Mouse (Mus musculus) thymus, postnatal 14 days (tissue): ENCODE results near the gene Gm4792.

Source experiments
- DNase-seq: peaks from one replicate; pipeline ENCODE4 v3.0.0; 2021

The Gm4792 gene

GRCm38 (mm10) chr10:94298471-94298870 is at the start of gene Gm4792:
Gene Gm4792 (minus strand): TSS chr10:94298703.
- no peak for DNase-seq

GRCm38 (mm10) chr10:94347959-94348358 is 49.5 kb upstream of the Gm4792 start:
- DNase-seq = no peak

DNA sequence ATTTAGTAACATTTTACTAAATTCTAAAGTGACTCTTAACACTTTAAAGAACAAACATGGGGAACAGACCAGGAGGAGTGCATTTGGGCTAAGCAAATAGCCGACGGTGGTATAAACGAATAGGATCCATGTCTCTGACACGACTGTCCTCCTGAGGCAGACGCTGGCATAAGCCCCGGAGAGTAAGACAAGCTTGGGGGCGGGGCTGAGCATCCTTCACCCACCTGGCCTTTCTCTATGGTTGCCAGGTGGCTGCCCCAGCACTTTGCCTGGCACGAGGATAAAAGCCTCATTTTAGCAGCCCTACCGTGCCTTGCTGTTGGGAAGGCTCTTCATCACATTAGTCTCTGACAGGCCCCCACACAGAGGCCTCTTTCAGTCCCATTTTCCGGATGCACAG is 48.8 kb upstream of the Gm4792 start:
- DNase-seq = no peak

GRCm38 (mm10) chr10:94346596-94346995 is 48.1 kb upstream of the Gm4792 start:
- DNase-seq = no peak

GRCm38 (mm10) chr10:94345509-94346252 is 47.2 kb upstream of the Gm4792 start:
- DNase-seq = no peak

DNA sequence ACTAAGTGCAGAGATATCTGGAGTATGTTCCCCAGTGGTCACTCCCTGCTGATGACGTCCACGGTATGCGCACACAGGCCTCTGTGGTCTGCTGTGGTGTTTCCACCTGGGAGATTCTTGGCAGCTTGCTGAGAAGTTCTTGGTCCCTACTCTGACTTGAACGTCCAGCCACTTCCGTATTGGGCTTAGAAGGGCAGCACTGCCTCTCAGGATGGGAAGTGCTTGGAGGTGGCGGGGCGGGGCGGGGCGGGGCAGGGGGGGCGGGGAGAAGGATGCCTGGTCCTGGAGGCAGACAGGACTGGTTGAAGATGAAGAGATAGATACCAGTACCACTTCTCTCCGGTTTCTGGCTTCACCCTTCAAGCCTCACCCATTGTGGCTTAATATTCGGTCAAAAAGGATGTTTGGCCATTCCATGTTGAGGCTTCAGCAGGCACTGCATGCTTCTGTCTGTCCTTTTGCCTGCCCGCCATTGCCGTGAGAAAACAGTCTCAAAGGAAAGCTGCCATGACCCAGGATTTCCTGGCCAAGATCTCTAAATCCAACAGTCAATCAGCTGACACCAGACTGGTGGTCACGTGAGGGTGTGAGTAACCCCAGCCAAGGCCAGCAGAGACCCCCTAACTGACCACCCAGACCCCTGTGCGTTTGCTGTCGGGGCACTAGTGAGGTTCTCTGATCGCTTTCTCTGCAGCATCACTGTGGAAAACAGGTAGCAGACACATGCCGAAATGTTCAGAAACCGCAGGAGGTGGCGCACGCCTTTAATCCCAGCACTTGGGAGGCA is 46.3 kb upstream of the Gm4792 start:
- DNase-seq = no peak

GRCm38 (mm10) chr10:94343581-94343980 is 45.1 kb upstream of the Gm4792 start:
- no peak for DNase-seq

DNA sequence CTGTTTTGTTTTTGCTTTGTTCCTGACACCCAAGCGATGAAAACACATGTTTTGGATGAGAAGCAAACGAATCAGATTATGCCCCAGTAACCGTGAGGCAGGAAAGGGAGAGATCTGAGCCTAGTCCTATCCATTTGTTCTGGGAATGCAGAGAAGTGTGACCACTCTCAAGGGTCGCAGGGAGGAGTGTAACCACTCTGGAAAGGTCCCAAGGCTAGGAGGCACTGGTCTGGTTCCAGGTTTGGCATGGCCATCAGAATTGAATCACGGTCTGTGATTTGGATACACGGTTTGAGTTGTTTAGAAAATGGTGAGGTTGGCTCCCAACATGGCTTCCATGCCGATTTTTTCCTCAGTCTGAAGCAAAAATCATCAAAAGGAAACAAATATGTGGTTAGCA is 43.8 kb upstream of the Gm4792 start:
- DNase-seq = no peak

GRCm38 (mm10) chr10:94341501-94341900 is 43.0 kb upstream of the Gm4792 start:
- DNase-seq = no peak

- no peak for DNase-seq
Observed at GRCm38 (mm10) chr10:94336071-94336470, 37.6 kb upstream of the Gm4792 start.

DNA sequence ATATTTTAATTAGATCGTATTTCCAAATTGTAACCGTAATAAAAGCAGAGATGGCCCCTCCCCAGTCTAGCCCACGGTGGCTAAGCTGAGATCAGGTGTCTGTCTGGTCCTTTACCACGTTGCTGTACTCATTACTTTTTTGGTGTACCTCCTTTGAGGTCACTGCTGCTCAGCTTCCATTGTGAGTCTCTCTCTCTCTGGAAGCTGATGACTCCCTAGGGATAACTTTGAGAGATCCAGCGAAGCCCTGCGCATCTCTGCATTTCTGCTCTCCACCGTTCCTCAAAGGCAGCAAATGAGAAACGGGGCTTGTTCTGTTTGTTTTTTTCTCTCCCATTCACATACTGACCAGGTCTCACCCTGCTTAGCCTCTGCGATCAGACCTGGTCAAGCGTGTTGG is 36.5 kb upstream of the Gm4792 start:
- no peak for DNase-seq

GRCm38 (mm10) chr10:94333328-94333727 is 34.8 kb upstream of the Gm4792 start:
- no peak for DNase-seq

DNA sequence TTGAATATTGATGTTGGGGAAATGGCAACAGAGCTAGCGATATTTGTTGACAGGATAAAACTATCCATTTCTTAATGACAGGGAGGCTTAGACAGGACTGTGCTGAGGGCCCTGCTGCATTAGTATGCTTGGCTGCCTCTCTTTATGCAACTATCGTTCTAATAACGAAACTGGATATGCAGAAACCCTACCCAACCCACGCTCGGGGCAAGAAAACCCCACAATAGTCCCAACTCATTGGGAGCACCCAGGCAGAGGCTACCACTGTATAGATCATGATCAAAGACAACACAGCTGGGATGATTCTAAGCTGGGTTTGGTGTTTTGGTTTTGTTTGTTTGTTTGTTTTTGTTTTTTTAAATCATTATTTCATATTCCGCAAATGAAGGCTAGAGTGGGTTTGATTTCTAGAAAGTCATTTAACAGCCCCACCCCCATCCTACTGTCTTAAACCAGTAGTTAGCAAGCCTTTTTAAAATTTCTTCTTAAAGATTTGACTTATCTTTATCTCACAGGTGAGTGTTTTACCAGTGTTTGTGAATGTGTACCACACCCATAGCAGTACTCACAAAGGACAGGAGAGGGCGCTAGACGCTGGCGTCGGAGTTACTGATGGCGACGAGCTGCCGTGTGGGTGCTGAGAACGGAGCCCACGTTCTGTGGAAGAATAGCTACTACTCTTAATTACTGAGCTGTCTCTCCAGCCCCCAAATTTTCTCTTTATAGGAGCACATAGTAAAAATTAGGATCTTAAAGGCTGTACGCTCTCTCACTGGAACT is 34.0 kb upstream of the Gm4792 start:
- no peak for DNase-seq

GRCm38 (mm10) chr10:94329962-94330361 is 31.5 kb upstream of the Gm4792 start:
- no peak for DNase-seq

DNA sequence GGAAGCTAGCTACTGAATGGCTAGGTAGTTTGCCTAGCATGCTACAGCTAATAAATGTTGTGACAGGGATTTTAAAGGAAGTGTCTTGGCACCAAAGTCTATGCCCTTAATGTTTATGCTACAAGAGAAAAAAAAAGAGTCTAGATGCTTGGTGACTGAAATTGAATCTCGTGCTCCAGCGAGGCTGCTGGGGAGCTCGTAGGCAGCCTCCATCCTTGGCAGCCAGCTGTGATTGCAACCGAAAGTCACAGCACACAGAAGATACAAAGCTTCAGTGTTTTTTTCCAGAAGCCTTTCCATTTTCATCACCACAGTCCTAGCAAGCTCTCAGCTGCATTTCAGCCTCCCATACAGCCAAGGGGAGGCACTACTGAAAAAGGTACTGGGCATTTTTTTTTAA is 20.1 kb upstream of the Gm4792 start:
- no peak for DNase-seq

DNA sequence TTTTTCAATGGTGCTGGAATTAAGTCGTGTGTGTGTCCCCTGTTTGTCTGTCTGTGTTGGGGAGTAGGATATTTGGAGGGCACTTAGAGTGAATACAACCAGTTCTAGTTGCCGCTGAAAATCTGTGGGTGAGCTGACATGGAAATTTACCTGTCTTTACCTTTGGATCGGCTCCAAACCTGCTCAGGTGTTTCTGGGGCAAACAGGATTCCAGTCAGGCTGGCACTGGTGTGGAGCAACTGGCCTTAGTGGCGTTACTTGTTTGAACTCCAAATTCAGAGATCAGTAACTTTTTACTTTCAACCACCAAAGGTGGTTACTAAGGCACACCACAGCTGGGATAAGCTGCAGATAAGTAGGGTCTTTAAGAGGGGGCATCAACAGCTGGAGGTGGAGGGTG is 14.6 kb upstream of the Gm4792 start:
- DNase-seq = no peak

DNA sequence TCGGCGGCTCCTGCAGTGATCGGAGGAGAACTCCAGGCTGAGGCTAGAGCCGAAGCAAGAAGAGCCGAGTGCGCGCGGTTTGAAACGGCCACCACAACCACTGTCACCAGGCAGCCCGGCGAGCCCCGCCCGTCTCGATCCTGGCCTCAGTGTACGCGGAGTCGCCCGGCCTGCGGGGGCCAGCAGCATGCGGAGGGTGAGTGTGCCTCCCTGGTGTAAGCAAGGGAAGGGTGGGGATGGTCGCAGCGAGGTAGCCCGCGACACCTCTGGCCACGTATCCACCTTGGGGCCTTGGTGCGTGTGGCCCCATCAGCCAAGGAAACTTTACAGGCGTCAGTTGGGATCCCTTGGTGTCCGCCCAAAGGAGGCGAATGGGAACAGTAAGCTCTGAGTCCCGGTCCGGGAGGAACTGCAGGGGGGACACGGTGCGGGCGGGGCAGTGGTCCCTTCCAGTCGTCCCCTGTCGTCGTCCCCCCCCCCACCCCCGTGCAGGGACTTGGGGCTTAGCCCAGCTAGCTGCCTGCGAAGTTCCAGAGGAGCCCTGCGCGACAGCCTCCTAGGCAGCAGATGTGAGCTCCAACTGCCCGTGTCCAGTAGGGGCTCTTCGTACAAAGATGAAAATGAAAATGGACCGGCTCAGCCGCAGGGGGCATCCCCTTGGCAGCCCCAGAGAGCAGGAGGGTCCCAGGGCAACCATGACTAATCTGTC is 13.7 kb upstream of the Gm4792 start:
- DNase-seq = no peak

- DNase-seq = no peak
Observed at GRCm38 (mm10) chr10:94311511-94312006, 13.1 kb upstream of the Gm4792 start, which contains the start of gene Tmcc3. Gene Tmcc3 (plus strand): TSS chr10:94311949.

DNA sequence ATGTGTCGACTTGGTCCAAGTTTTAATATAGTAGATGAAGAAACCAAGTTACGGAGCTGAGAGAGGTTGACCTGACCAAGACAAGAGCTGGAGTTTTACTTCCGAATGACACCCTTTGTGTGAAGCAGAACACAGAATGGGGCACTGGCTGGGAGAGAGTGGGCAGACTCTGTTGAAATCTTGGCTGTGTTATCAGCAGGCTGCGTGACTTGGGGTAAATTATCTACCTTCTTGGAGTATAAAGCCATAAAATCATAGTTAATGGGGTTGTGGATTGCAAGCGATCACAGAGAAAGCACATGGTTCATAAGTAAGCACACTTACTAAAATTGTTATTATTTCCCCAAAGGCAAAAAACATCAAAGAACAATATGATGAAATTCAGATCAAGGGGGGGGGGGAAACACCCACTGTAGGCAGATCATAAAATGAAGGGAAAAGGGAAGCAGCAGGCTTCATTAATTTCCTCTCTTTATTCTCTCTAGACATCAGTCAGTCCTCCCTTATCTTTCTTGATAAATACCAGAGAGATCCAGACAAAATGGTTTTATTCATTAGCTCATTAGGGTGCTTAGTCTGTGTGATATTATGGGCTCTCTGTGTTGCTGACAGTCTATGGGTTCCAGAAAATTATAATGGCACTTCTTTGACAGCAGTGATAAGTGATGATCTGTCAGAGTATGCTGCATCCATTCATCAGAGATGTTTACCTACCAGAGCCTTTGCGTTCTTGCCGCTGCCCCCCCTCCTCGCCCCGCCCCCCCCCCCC is 12.2 kb upstream of the Gm4792 start:
- DNase-seq = no peak

DNA sequence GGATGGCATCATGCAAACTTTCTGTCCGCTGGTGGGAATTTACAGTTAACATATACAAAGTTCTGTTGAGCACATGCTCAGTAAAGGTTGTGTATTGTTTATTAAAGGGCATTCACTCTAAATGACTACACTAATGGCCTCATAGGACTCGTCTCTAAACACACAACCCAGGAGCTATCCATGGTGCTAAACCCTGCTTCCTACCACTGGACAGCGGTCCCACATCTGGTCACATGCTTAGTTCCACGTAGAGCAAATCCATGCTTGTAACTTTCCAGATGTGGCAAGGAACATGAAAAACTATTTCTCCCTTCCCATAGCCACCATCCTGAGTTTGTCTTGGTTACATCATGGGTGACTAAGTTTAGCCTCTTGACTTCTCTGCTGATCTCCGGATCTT is 7.0 kb upstream of the Gm4792 start:
- no peak for DNase-seq

DNA sequence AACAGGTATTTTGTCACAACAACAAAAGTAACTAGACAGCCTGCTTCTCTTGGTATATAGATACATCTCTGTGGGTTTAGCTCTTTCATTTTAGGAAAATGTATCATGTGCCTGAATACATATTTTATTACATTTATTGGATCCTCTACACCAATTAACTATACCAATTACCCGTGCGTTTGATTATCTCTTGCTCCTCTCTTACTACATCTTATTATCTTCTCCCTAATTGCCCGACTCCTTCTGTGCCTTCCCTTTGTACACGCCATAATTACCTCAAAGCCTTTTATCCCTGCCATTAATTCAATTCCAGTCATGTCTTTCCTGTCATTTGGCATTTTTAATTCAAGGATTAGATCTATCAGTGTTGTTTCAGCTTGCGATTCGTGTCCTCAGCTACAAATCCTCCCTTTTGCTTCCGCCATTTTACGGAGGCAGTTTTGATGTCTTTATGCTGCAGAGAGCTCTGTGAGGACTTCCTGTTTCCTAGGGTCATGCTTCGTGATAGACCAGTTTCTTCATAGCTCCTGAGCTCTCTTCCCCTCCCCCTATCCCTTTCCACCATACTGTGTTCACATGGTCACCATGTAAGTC is 5.7 kb upstream of the Gm4792 start:
- no peak for DNase-seq

DNA sequence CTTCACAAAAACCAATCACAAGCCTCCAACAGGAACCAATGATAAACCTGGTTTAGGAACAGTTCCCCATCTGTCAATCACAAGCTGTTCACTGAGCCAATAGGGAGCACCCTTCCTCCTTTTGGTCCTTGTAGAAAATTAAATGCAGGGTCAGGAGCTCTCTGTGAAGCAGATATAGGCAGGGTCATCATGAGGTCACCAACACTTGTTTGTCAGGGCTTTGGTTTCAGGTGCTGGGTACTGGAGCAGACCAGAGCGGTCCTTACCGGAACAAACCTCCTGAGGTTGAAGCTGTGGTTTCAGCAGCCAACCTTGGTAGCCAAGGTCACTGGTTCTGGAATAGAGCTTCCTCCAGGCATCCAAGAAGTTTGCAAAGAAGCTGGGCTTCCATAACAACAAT is 798 bp upstream of the Gm4792 start:
- DNase-seq = no peak
